Mouse (Mus musculus): ENCODE measurements at regions not wholly inside any gene's neighbourhood (a gene's known extent, or its start where the extent isn't known, plus 50 kb on each side); places are given as distances from the start of the nearest gene placed in this dataset.

DNA sequence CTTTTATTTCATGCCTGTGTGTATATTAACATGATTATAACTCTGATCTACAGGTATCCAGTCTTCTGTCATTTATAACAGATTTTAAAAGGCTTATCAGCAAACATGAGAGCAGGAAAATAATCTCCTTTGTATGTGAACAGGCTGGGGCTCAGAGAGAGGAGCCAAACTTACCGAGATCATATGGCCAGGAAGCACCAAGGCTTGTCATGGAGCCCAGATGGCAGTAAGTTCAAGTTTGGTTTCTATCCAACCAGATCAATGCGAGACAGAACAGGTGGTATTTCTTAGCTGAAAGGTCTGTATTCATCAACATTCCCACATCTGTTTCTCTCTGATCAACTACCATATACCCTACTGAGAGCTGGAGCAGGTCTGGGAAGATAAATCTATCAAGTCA, 96.1 kb upstream of the Tnc start:
- no peaks in the 10 kb centered on the region for H3K4me1 ChIP-seq (ENCODE audit: control insufficient read depth, insufficient read depth, low read length)
- no peak overlapping the region for H3K4me3 ChIP-seq (ENCODE audit: insufficient read depth, low read length)
- H3K27ac ChIP-seq (ENCODE audit: insufficient read depth, low read length) = no peak overlapping the region
- TF ChIP-seq POLR2A (IDR thresholded peaks at IDR 0.05; ENCODE audit: low read depth, low read length) (no peak), CTCF (IDR thresholded peaks at IDR 0.05; ENCODE audit: borderline replicate concordance, insufficient read depth, low read length) (no peak)

DNA sequence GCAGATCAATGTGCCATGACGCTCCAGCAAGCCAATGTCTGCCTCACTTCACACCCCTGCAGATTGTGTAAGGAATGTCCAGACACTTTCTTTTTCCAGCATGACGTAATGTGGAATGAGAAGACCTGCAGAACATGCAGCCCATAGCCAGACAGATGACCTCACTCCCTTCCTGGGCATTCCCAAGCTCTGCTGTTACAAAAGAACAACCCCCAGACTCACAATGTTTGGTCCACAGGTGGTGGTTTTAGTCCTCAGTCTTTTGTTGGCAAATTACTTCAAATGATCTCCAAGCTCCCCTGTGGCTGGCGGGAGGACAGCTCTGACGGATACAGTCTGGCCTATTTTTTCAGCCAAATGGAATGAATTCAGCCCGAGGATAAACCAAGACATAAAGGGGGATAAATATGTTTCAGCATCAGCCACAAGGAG, 95.6 kb upstream of the Tnc start:
- H3K27ac ChIP-seq (ENCODE audit: insufficient read depth, low read length) = no peak overlapping the region
- no peak for TF ChIP-seq CTCF (IDR thresholded peaks at IDR 0.05; ENCODE audit: borderline replicate concordance, insufficient read depth, low read length)
- TF ChIP-seq POLR2A (IDR thresholded peaks at IDR 0.05; ENCODE audit: low read depth, low read length) = no peak
- H3K4me1 ChIP-seq (ENCODE audit: control insufficient read depth, insufficient read depth, low read length) = no peaks in the 10 kb centered on the region
- H3K4me3 ChIP-seq (ENCODE audit: insufficient read depth, low read length) = no peak overlapping the region

DNA sequence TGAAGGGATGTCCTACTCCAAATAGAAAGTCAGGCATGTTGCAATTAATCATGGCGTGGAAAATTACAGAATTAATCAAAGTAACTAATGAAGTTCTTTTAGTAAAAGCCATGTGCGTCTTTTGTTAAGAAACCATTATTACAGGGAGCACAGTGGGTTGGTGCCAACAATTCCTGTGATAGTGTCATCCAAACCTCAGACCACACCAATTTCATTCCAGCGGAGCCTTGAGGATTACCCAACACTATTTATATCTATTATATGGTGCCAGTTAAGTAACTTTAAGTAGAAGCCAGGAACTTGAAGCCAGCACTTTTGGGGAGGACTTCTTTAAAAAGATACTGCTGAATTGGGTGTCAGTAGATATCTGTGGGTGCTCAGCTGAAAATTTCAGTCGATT, 93.0 kb upstream of the Tnc start:
- TF ChIP-seq POLR2A (IDR thresholded peaks at IDR 0.05; ENCODE audit: low read depth, low read length) = no peak
- TF ChIP-seq CTCF (IDR thresholded peaks at IDR 0.05; ENCODE audit: borderline replicate concordance, insufficient read depth, low read length) = no peak
- Histone ChIP-seq H3K27ac (ENCODE audit: insufficient read depth, low read length) (no peak overlapping the region), H3K4me3 (ENCODE audit: insufficient read depth, low read length) (no peak overlapping the region), H3K4me1 (ENCODE audit: control insufficient read depth, insufficient read depth, low read length) (no peaks in the 10 kb centered on the region)

DNA sequence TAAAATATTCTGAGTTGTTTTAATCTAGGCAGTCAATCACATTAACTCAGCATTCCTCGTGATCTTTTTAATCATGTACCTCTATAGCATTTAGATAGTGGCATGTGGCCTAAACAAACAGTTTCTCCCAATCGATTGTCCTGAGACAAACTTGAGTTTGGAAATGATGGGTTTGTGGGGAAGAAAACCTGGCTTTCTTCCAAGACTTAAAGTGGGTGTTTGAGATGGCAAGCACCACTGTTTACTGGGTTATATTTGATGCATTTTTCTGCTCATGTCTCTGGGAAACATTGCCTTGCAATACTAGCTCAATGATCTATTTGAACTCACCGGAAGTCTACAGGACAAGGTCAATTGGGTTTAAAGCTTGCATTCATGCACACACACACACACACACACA, 88.2 kb upstream of the Tnc start:
- H3K4me1 ChIP-seq (ENCODE audit: control insufficient read depth, insufficient read depth, low read length) = no peaks in the 10 kb centered on the region
- TF ChIP-seq POLR2A (IDR thresholded peaks at IDR 0.05; ENCODE audit: low read depth, low read length) (no peak), CTCF (IDR thresholded peaks at IDR 0.05; ENCODE audit: borderline replicate concordance, insufficient read depth, low read length) (no peak)
- no peak overlapping the region for H3K27ac ChIP-seq (ENCODE audit: insufficient read depth, low read length)
- H3K4me3 ChIP-seq (ENCODE audit: insufficient read depth, low read length) = no peak overlapping the region

DNA sequence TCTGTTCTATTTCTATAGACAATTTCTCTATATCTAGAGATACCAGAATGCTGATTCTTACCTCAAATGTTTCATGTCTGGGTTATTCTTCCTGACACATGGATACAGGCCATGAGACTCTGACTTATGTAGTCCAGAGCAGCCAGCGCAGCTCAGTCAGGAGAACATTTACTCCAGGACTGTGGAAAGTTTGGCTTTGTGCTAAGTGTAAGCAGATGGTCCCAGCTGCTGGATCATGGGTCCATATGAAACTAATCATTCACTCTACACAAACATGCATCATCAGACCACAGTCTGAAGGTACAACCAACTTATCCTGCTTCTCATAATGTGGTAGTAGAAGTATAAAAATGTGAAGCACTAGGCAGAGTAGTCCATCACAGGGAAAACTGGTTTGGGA, 82.5 kb upstream of the Tnc start:
- Histone ChIP-seq H3K4me1 (ENCODE audit: control insufficient read depth, insufficient read depth, low read length) (no peaks in the 10 kb centered on the region), H3K4me3 (ENCODE audit: insufficient read depth, low read length) (no peak overlapping the region), H3K27ac (ENCODE audit: insufficient read depth, low read length) (no peak overlapping the region; the same call in 1 of the 2 replicates)
- TF ChIP-seq CTCF (IDR thresholded peaks at IDR 0.05; ENCODE audit: borderline replicate concordance, insufficient read depth, low read length) = no peak
- TF ChIP-seq POLR2A (IDR thresholded peaks at IDR 0.05; ENCODE audit: low read depth, low read length) = no peak

DNA sequence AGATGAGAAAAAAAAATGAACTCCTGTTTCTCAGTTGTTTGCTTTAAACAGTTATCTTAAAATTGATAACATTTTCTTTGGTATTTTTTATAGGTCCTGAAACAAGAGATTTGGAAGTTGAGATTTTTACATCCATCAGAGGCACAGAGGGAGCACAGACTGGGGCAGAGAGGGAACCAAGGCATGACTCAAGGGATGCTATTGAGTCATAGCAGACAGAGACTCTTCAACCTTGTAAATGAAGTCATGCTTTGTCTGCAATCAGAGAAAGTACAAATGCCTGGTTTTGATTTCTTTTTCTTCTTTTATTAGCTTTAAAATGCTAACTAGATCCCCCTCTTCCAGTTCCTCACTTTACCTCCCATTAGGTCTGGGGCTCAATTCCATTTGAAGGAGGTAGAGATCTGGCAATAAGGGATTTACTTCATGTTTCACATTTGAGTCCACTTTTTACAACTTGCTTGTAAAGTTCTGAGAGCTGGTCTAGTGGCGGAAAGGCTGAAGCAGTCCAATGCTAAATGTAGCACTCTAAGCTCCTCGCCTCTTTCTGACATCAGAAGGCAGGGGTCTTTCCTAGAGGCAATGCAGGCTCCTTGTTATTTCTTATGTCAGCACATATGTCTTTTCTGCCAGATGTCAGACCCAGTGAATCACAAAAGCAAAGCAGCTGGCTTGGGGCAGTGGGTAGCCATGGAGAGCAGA, 77.7 kb upstream of the Tnc start:
- no peak overlapping the region for H3K4me3 ChIP-seq (ENCODE audit: insufficient read depth, low read length)
- H3K4me1 ChIP-seq (ENCODE audit: control insufficient read depth, insufficient read depth, low read length) = peaks cover 4% of the 10 kb centered on the region; the same call in 1 of the 2 replicates
- peak overlapping the region; percentile 22; the same call in 1 of the 2 replicates for H3K27ac ChIP-seq (ENCODE audit: insufficient read depth, low read length)
- TF ChIP-seq POLR2A (IDR thresholded peaks at IDR 0.05; ENCODE audit: low read depth, low read length) (no peak), CTCF (IDR thresholded peaks at IDR 0.05; ENCODE audit: borderline replicate concordance, insufficient read depth, low read length) (no peak)

DNA sequence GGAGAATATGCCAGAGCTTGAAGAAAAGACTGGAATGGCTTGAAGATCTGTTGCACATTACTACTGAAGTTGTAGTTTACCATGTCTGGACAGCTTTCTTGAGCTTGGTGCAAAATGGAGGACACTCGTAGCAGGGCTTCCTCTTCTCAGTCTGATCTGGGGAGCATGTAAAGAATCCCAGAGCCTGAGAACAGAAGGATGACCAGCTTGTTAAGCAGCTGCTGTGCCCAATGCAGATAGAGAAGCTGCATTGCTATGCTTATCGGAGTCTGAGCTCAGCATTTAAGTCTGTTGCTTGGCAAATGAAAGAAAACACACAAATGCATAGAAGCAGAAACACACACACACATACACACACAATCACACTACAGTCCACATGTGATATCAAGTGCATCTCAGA, 76.9 kb upstream of the Tnc start:
- H3K4me3 ChIP-seq (ENCODE audit: insufficient read depth, low read length) = no peak overlapping the region
- TF ChIP-seq CTCF (IDR thresholded peaks at IDR 0.05; ENCODE audit: borderline replicate concordance, insufficient read depth, low read length) (no peak), POLR2A (IDR thresholded peaks at IDR 0.05; ENCODE audit: low read depth, low read length) (no peak)
- H3K4me1 ChIP-seq (ENCODE audit: control insufficient read depth, insufficient read depth, low read length) = peaks cover 4% of the 10 kb centered on the region; the same call in 1 of the 2 replicates
- no peak overlapping the region for H3K27ac ChIP-seq (ENCODE audit: insufficient read depth, low read length)

DNA sequence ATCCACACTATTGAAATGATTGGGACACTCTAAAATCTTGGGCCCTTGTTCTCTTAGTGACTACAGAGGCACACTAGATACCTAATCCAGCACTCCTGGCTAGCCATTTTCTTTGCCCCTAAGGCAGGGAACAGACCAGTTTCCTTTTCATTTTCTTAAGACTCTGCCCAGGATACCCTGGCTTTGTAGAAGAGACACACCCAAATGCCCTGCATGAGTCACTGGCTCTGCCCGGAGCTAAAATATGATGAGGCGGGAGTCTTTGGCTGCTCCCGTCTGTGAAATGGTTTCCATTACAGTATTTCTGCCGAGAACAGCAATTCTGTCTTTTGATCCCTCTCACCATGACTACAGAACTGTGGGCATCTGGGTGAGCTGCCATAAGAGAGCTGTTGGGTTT, 51.4 kb upstream of the Tnc start:
- Histone ChIP-seq H3K4me3 (ENCODE audit: insufficient read depth, low read length) (no peak overlapping the region), H3K27ac (ENCODE audit: insufficient read depth, low read length) (no peak overlapping the region), H3K4me1 (ENCODE audit: control insufficient read depth, insufficient read depth, low read length) (peaks cover 3% of the 10 kb centered on the region)
- TF ChIP-seq POLR2A (IDR thresholded peaks at IDR 0.05; ENCODE audit: low read depth, low read length) = no peak
- TF ChIP-seq CTCF (IDR thresholded peaks at IDR 0.05; ENCODE audit: borderline replicate concordance, insufficient read depth, low read length) = no peak
